Mouse (Mus musculus) midbrain, embryonic 14.5 days (tissue): ENCODE results near the gene Zfp383. TPM values are rescaled to one million over a fixed set of nuclear protein-coding genes. Genes with fewer than 3 reads are reported as not detected.

Source experiments
- ATAC-seq: fragments of 200-750 bp; cut with Nextera tagmentation; 2 replicates; pipeline ENCODE4 v1.8.0; 2017; ENCODE audit warnings: moderate number of reproducible peaks, moderate library complexity; ENCODE audit not compliant: low FRiP score, low TSS enrichment
- DNase-seq: peaks from one replicate; pipeline ENCODE4 v3.0.0-alpha.2; 2015
- H3K27ac ChIP-seq: fragments of 300-500 bp; sonication (generic); replicated peaks from 2 replicates; pipeline ENCODE4 v1.5.1; 2014; ENCODE audit warnings: mild to moderate bottlenecking, low read depth, low read length, moderate library complexity
- H3K27me3 ChIP-seq: fragments of 300-500 bp; sonication (generic); 2 replicates; pipeline ENCODE4 v1.6.1; 2014; ENCODE audit warnings: low read length, control low read depth, mixed read lengths; ENCODE audit not compliant: control insufficient read depth, insufficient read depth
- H3K36me3 ChIP-seq: fragments of 300-500 bp; sonication (generic); 2 replicates; pipeline ENCODE4 v1.6.1; 2014; ENCODE audit warnings: low read length, control low read depth; ENCODE audit not compliant: control insufficient read depth, insufficient read depth
- H3K4me1 ChIP-seq: fragments of 300-500 bp; sonication (generic); 2 replicates; pipeline ENCODE4 v1.6.1; 2014; ENCODE audit warnings: mild to moderate bottlenecking, antibody characterized with exemption, low read length, control low read depth; ENCODE audit not compliant: control insufficient read depth, insufficient read depth
- H3K4me2 ChIP-seq: fragments of 300-500 bp; sonication (generic); 2 replicates; pipeline ENCODE4 v1.6.1; 2014; ENCODE audit warnings: mild to moderate bottlenecking, low read length, moderate library complexity
- H3K4me3 ChIP-seq: fragments of 300-500 bp; sonication (generic); replicated peaks from 2 replicates; pipeline ENCODE4 v1.5.1; 2014; ENCODE audit warnings: low read depth, low read length
- H3K9ac ChIP-seq: fragments of 300-500 bp; sonication (generic); replicated peaks from 2 replicates; pipeline ENCODE4 v1.6.1; 2014; ENCODE audit warnings: mild to moderate bottlenecking, low read length, moderate library complexity
- H3K9me3 ChIP-seq: fragments of 300-500 bp; sonication (generic); 2 replicates; pipeline ENCODE4 v1.6.1; 2016; ENCODE audit warnings: low read length, control low read depth, mixed read lengths; ENCODE audit not compliant: control insufficient read depth
- WGBS: fragments of 180-500 bp; shearing (Covaris S2); extraction: QIAGEN DNeasy Blood & Tissue Kit; methylation state at CpG from one replicate; pipeline ENCODE4 v1.1.7; 2014; 5-methylcytosine and 5-hydroxymethylcytosine counted together
- polyA plus RNA-seq: library from polyadenylated mRNA; unstranded; fragments of >200 nt; fragmentation: Nextera tagmentation; extraction: Ambion mirVana; gene quantifications from 2 replicates; pipeline ENCODE4 v1.2.1, GENCODE M21; 2014

Gene Zfp383
- polyA plus RNA-seq, 1 experiment from 2014 or later = 12.3 TPM

GRCm38 (mm10) chr7:29918062-29918453, 10.0 kb downstream of the Zfp383 start:
- peaks cover 37% of the 10 kb centered on the region for H3K36me3 ChIP-seq
- 84% methylated on average over 4 of the region's 4 CpGs for WGBS

GRCm38 (mm10) chr7:29921439-29922093, 13.5 kb downstream of the Zfp383 start:
- H3K4me2 ChIP-seq = no peak overlapping the region
- no peaks in the 10 kb centered on the region for H3K4me1 ChIP-seq
- H3K4me3 ChIP-seq = no peak overlapping the region
- ATAC-seq (no peak), DNase-seq (no peak)
- peaks cover 6% of the 10 kb centered on the region; the same call in 1 of the 2 replicates for H3K36me3 ChIP-seq
- H3K9me3 ChIP-seq = no peaks in the 10 kb centered on the region
- WGBS = 87% methylated on average over 6 of the region's 6 CpGs
- no peak overlapping the region for H3K9ac ChIP-seq
- no peak overlapping the region for H3K27ac ChIP-seq
- no peaks in the 10 kb centered on the region for H3K27me3 ChIP-seq

More at GRCm38 (mm10) chr7:29918062-29918453, 10.0 kb downstream of the Zfp383 start:
- no peak overlapping the region for H3K9ac ChIP-seq
- DNase-seq = no peak
- ATAC-seq = no peak
- H3K4me3 ChIP-seq = no peak overlapping the region
- no peak overlapping the region for H3K27ac ChIP-seq
- no peaks in the 10 kb centered on the region for H3K4me1 ChIP-seq
- no peaks in the 10 kb centered on the region for H3K27me3 ChIP-seq
- H3K9me3 ChIP-seq = no peaks in the 10 kb centered on the region
- no peak overlapping the region for H3K4me2 ChIP-seq

GRCm38 (mm10) chr7:29922780-29923179, 14.8 kb downstream of the Zfp383 start:
- Histone ChIP-seq H3K9ac (no peak overlapping the region), H3K4me1 (no peaks in the 10 kb centered on the region), H3K9me3 (no peaks in the 10 kb centered on the region), H3K27me3 (no peaks in the 10 kb centered on the region), H3K36me3 (no peaks in the 10 kb centered on the region), H3K4me2 (no peak overlapping the region), H3K4me3 (no peak overlapping the region), H3K27ac (no peak overlapping the region)
- 74% methylated on average over 2 of the region's 2 CpGs for WGBS
- no peak for ATAC-seq
- DNase-seq = no peak

- Histone ChIP-seq H3K4me1 (no peaks in the 10 kb centered on the region), H3K36me3 (peaks cover 67% of the 10 kb centered on the region), H3K4me3 (no peak overlapping the region), H3K9me3 (no peaks in the 10 kb centered on the region), H3K9ac (no peak overlapping the region), H3K4me2 (no peak overlapping the region), H3K27ac (no peak overlapping the region), H3K27me3 (no peaks in the 10 kb centered on the region)
- no peak for DNase-seq
- 69% methylated on average over 6 of the region's 6 CpGs for WGBS
- ATAC-seq = no peak
These were observed 30.8 kb downstream of the Zfp383 start for GRCm38 (mm10) chr7:29938856-29939255.

- no peak overlapping the region for H3K9ac ChIP-seq
- 94% methylated on average over 11 of the region's 11 CpGs for WGBS
- H3K4me1 ChIP-seq = no peaks in the 10 kb centered on the region
- no peak for ATAC-seq
- no peak overlapping the region for H3K27ac ChIP-seq
- H3K36me3 ChIP-seq = peaks cover 51% of the 10 kb centered on the region
- DNase-seq = no peak
- no peaks in the 10 kb centered on the region for H3K9me3 ChIP-seq
- H3K4me3 ChIP-seq = no peak overlapping the region
- H3K27me3 ChIP-seq = no peaks in the 10 kb centered on the region
- no peak overlapping the region for H3K4me2 ChIP-seq
These were observed 33.0 kb downstream of the Zfp383 start for GRCm38 (mm10) chr7:29941027-29941426.

GRCm38 (mm10) chr7:29942740-29943139, 34.7 kb downstream of the Zfp383 start:
- Histone ChIP-seq H3K36me3 (peaks cover 37% of the 10 kb centered on the region), H3K4me1 (no peaks in the 10 kb centered on the region), H3K9ac (no peak overlapping the region), H3K27ac (no peak overlapping the region), H3K4me3 (no peak overlapping the region), H3K9me3 (no peaks in the 10 kb centered on the region), H3K27me3 (no peaks in the 10 kb centered on the region), H3K4me2 (no peak overlapping the region)
- DNase-seq = no peak
- no peak for ATAC-seq
- WGBS = 51% methylated on average over 2 of the region's 2 CpGs

GRCm38 (mm10) chr7:29943720-29944119, 35.7 kb downstream of the Zfp383 start:
- 67% methylated on average over 2 of the region's 2 CpGs for WGBS
- H3K27me3 ChIP-seq = no peaks in the 10 kb centered on the region
- peaks cover 44% of the 10 kb centered on the region for H3K36me3 ChIP-seq
- no peak overlapping the region for H3K4me2 ChIP-seq
- DNase-seq (no peak), ATAC-seq (no peak)
- H3K4me1 ChIP-seq = no peaks in the 10 kb centered on the region
- H3K4me3 ChIP-seq = no peak overlapping the region
- no peak overlapping the region for H3K9ac ChIP-seq
- no peak overlapping the region for H3K27ac ChIP-seq
- H3K9me3 ChIP-seq = no peaks in the 10 kb centered on the region

- H3K9me3 ChIP-seq = no peaks in the 10 kb centered on the region
- H3K36me3 ChIP-seq = peaks cover 44% of the 10 kb centered on the region
These were observed 36.2 kb downstream of the Zfp383 start for GRCm38 (mm10) chr7:29944201-29944600.

GRCm38 (mm10) chr7:29953086-29953485, 45.1 kb downstream of the Zfp383 start:
- 46% methylated on average over 10 of the region's 10 CpGs for WGBS
- DNase-seq (peak; percentile 27), ATAC-seq (no peak)
- peak overlapping the region; percentile 95 for H3K9ac ChIP-seq
- H3K36me3 ChIP-seq = peaks cover 23% of the 10 kb centered on the region
- no peaks in the 10 kb centered on the region for H3K9me3 ChIP-seq
- peaks cover 8% of the 10 kb centered on the region; the same call in 1 of the 2 replicates for H3K4me1 ChIP-seq
- H3K4me3 ChIP-seq = peak overlapping the region; percentile 78
- H3K4me2 ChIP-seq = peak overlapping the region; percentile 58
- peak overlapping the region; percentile 95 for H3K27ac ChIP-seq
- no peaks in the 10 kb centered on the region for H3K27me3 ChIP-seq

More at GRCm38 (mm10) chr7:29944201-29944600, 36.2 kb downstream of the Zfp383 start:
- 83% methylated on average over 2 of the region's 2 CpGs for WGBS
- no peak overlapping the region for H3K27ac ChIP-seq
- no peaks in the 10 kb centered on the region for H3K27me3 ChIP-seq
- ATAC-seq = no peak
- DNase-seq = no peak
- H3K4me3 ChIP-seq = no peak overlapping the region
- H3K9ac ChIP-seq = no peak overlapping the region
- no peaks in the 10 kb centered on the region for H3K4me1 ChIP-seq
- no peak overlapping the region for H3K4me2 ChIP-seq
